Mouse (Mus musculus) thymus, adult 2 months (tissue): ENCODE data around the gene Tubgcp2. TPM values are rescaled to one million over a fixed set of nuclear protein-coding genes. Genes with fewer than 3 reads are reported as not detected.

Experiments
- DNase-seq: peaks from one replicate; pipeline ENCODE4 v3.0.0; 2021
- H3K27ac ChIP-seq: fragments of 200-500 bp; 2 replicates; pipeline ENCODE4 v1.5.1; 2012; ENCODE audit warnings: low read length, control low read depth; ENCODE audit not compliant: control insufficient read depth, insufficient read depth
- H3K27me3 ChIP-seq: fragments of 200-500 bp; 2 replicates; pipeline ENCODE4 v1.6.1; 2012; ENCODE audit warnings: mild to moderate bottlenecking, low read length, moderate library complexity, mixed read lengths; ENCODE audit not compliant: control insufficient read depth, insufficient read depth
- H3K36me3 ChIP-seq: fragments of 200-500 bp; 2 replicates; pipeline ENCODE4 v1.6.1; 2012; ENCODE audit warnings: mild to moderate bottlenecking, low read length, moderate library complexity; ENCODE audit not compliant: control insufficient read depth, insufficient read depth
- H3K4me1 ChIP-seq: fragments of 200-500 bp; replicated peaks from 2 replicates; pipeline ENCODE4 v1.6.1; 2012; ENCODE audit warnings: low read length; ENCODE audit not compliant: control insufficient read depth, insufficient read depth
- H3K4me3 ChIP-seq: fragments of 200-500 bp; 2 replicates; pipeline ENCODE4 v1.5.1; 2012; ENCODE audit warnings: mild to moderate bottlenecking, low read length, control low read depth, moderate library complexity; ENCODE audit not compliant: control insufficient read depth, insufficient read depth
- CTCF ChIP-seq: fragments of 200-500 bp; IDR thresholded peaks from 2 replicates; pipeline ENCODE4 v1.5.1; 2012; ENCODE audit warnings: mild to moderate bottlenecking, control low read depth, low read length, moderate library complexity, borderline replicate concordance; ENCODE audit not compliant: control insufficient read depth, poor library complexity, insufficient read depth; ENCODE audit errors: extremely low read depth
- POLR2A ChIP-seq: fragments of 200-500 bp; IDR thresholded peaks from 2 replicates; pipeline ENCODE4 v1.6.1; 2012; ENCODE audit warnings: mild to moderate bottlenecking, low read length, control low read depth, moderate library complexity; ENCODE audit not compliant: control insufficient read depth, poor library complexity, insufficient read depth; ENCODE audit errors: extremely low read depth
- WGBS: fragments of 180-500 bp; shearing (Covaris S2); methylation state at CpG from one replicate; pipeline ENCODE4 v1.1.7; 2018; 5-methylcytosine and 5-hydroxymethylcytosine counted together
- polyA plus RNA-seq: library from polyadenylated mRNA; depleted of rRNA; stranded (reverse); fragments of >200 nt; gene quantifications from 2 replicates; pipeline ENCODE4 v1.2.3, GENCODE M21; 2012

Gene Tubgcp2
- polyA plus RNA-seq, 1 experiment: 39.7 TPM

GRCm38 (mm10) chr7:140001086-140001740 is 35.3 kb downstream of the Tubgcp2 start:
- Histone ChIP-seq H3K27me3 (no peaks in the 10 kb centered on the region), H3K36me3 (peaks cover 30% of the 10 kb centered on the region), H3K4me1 (no peaks in the 10 kb centered on the region), H3K4me3 (no peak overlapping the region), H3K27ac (no peak overlapping the region)
- TF ChIP-seq POLR2A: no peak
- no peak for DNase-seq
- WGBS: 96% methylated on average over 12 of the region's 12 CpGs

DNA sequence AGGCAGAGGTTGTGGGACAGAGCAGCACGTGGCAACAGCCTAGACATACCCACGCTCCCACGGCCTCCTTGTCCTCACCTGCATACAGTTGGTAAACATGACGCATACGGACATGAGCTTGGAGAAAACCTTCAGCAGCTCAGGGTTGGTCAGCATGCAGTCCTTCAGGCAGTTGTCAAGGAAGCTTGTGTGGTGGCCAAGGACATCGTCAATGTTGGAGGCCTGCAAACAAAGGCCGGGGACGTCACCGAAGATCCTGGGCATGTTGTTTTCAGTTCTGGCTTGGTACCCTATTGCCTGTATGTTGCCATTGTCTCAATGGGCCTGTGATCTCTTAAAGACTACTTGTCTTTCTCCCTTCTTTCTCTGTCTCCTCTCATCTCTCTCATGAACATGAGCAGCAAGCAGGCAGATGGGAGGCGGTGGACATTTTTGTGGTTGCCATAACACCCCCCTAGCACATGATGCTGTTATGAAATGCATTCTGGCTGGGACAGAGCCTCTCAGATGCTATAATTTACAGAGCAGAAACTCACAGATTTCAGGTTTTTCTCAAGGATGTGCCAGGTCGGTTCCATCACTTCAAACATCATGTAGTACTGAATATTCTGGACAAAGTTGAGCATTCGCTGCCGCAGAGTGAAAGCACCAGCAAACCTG is 37.6 kb downstream of the Tubgcp2 start:
- Histone ChIP-seq H3K36me3 (peaks cover 20% of the 10 kb centered on the region), H3K27ac (no peak overlapping the region), H3K4me3 (no peak overlapping the region), H3K27me3 (no peaks in the 10 kb centered on the region), H3K4me1 (no peaks in the 10 kb centered on the region)
- no peak for DNase-seq
- 96% methylated on average over 13 of the region's 13 CpGs for WGBS
- TF ChIP-seq POLR2A: no peak
- TF ChIP-seq CTCF: no peak

DNA sequence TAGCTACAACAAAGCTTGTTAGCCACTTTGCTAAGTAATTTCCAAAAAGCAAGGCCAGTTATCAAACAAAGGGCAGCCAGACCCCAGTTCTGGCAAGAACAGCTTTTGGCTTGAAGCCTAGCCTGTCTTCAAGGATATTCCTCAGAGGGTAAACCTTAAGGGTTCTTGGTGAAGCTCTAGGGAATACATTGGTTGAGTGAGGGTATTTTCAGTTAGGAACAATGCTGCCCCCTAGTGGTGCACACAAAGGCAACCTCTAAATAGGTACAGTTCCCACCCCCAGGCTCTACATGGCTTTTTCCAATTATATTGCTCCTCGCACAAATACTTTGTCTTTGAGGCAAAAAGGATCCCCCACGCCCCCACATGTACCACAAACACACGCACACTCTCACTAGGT is 41.8 kb downstream of the Tubgcp2 start:
- DNase-seq: peak; percentile 46
- TF ChIP-seq POLR2A (no peak), CTCF (no peak)
- H3K36me3 ChIP-seq: peaks cover 10% of the 10 kb centered on the region
- H3K4me3 ChIP-seq: no peak overlapping the region
- 40% methylated on average over 3 of the region's 3 CpGs for WGBS
- H3K27ac ChIP-seq: no peak overlapping the region
- no peaks in the 10 kb centered on the region for H3K27me3 ChIP-seq
- H3K4me1 ChIP-seq: peaks cover 9% of the 10 kb centered on the region

DNA sequence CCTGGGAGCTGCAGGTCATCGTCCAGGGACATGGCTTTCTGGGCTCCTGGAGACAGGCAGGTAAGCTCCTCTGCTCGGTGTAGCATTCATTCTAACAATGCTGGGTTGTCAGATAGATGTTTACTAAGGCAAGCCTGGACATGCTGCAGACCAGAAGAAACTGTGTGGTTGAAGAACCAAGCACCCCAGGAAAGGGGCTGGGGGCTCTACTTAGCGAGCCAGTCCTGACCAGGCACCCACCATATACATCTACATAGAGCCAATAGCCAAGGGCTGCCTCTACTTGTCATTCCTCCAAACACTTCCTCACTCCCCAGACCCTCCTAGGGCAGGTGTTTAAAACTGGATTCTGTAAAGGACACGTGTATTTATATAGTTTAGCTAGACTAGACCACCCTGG is 42.3 kb downstream of the Tubgcp2 start:
- H3K27me3 ChIP-seq: no peaks in the 10 kb centered on the region
- no peak overlapping the region for H3K4me3 ChIP-seq
- TF ChIP-seq POLR2A (no peak), CTCF (no peak)
- H3K27ac ChIP-seq: no peak overlapping the region
- peaks cover 9% of the 10 kb centered on the region for H3K4me1 ChIP-seq
- no peak for DNase-seq
- WGBS: 89% methylated on average over 4 of the region's 4 CpGs
- peaks cover 10% of the 10 kb centered on the region for H3K36me3 ChIP-seq

- Histone ChIP-seq H3K27ac (no peak overlapping the region), H3K4me1 (peaks cover 11% of the 10 kb centered on the region), H3K4me3 (no peak overlapping the region), H3K36me3 (peaks cover 7% of the 10 kb centered on the region), H3K27me3 (no peaks in the 10 kb centered on the region)
- WGBS: 83% methylated on average over 6 of the region's 6 CpGs
- no peak for DNase-seq
- no peak for TF ChIP-seq CTCF
- TF ChIP-seq POLR2A: no peak
Observed at GRCm38 (mm10) chr7:139993532-139993931, 42.9 kb downstream of the Tubgcp2 start.

DNA sequence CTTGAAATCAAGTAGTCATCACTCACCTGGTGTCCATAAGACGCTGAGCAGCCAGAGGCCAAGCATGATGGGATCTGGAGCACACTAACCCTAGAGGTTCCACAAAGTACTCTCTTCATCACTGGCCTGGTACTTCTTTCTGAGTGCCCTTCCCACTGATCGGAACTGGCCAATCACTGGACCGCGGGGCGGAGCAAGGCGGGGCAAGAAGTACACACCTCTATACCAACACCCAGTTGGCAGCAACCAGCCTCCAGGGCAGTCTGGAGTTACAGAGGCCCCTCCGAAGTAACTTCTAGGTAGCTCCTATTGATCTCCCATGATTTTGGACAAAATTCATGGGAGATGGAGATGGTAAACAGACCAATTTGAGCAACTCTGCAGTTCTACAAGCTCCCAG is 44.1 kb downstream of the Tubgcp2 start, which contains the start of gene Adam8:
Gene Adam8 (minus strand): TSS at position 157 of the 400 bp plus-strand sequence.
- no peak for TF ChIP-seq CTCF
- TF ChIP-seq POLR2A: no peak
- no peaks in the 10 kb centered on the region for H3K27me3 ChIP-seq
- H3K4me3 ChIP-seq: 0 out of 2 replicates have a peak within 1 kb of the TSS, but pooled peaks have one; percentile 3
- H3K27ac ChIP-seq: no peak within 1 kb of the TSS
- WGBS: 58% methylated on average over 7 of the region's 7 CpGs
- H3K36me3 ChIP-seq: no peaks in the 10 kb centered on the region; the same call in 1 of the 2 replicates
- peaks cover 11% of the 10 kb centered on the region for H3K4me1 ChIP-seq
- no peak for DNase-seq
